Mouse (Mus musculus) ES-E14 (cell line): ENCODE results near the gene Ermap. TPM values are rescaled to one million over a fixed set of nuclear protein-coding genes. Genes with fewer than 3 reads are reported as not detected.

Experiments used
- DNase-seq: peaks from one replicate; pipeline ENCODE4 v3.0.0-alpha.2; 2013; ENCODE audit warnings: low read depth, low spot score
- H3K27ac ChIP-seq: 2 replicates; pipeline ENCODE4 v1.5.1; 2012; ENCODE audit warnings: low read depth, mild to moderate bottlenecking, low read length, moderate library complexity, mixed read lengths; ENCODE audit not compliant: poor library complexity, insufficient read depth, severe bottlenecking
- H3K36me3 ChIP-seq: 2 replicates; pipeline ENCODE4 v1.6.1; 2012; ENCODE audit warnings: mild to moderate bottlenecking, low read length, moderate library complexity, mixed read lengths; ENCODE audit not compliant: control insufficient read depth, poor library complexity, insufficient read depth, severe bottlenecking
- H3K4me1 ChIP-seq, 2 experiments: fragments of 150-350 bp in 1 of 2; sonication (generic) in 1 of 2; 2 replicates each; pipeline ENCODE4 v1.6.1; 2012; ENCODE audit warnings: low read length in 2 of 2, mild to moderate bottlenecking in 1 of 2, mixed read lengths in 1 of 2; ENCODE audit not compliant: control insufficient read depth in 2 of 2, insufficient read depth in 2 of 2, poor library complexity in 1 of 2
- H3K4me3 ChIP-seq, 2 experiments: fragments of 150-350 bp in 1 of 2; sonication (generic) in 1 of 2; 2 replicates each; pipeline ENCODE4 v1.5.1; 2012; ENCODE audit warnings: low read length in 2 of 2, low read depth in 1 of 2, mild to moderate bottlenecking in 1 of 2, mixed read lengths in 1 of 2; ENCODE audit not compliant: insufficient read depth in 1 of 2, poor library complexity in 1 of 2, severe bottlenecking in 1 of 2
- H3K9ac ChIP-seq: 2 replicates; pipeline ENCODE4 v1.6.1; 2012; ENCODE audit warnings: low read depth, mild to moderate bottlenecking, low read length, mixed read lengths; ENCODE audit not compliant: poor library complexity, insufficient read depth, severe bottlenecking
- H3K9me3 ChIP-seq: fragments of 150-350 bp; sonication (generic); 2 replicates; pipeline ENCODE4 v1.6.1; 2012; ENCODE audit warnings: low read depth, mild to moderate bottlenecking, low read length; ENCODE audit not compliant: control insufficient read depth, insufficient read depth
- CHD2 ChIP-seq: IDR thresholded peaks from 2 replicates; pipeline ENCODE4 v1.6.1; 2014; ENCODE audit warnings: mild to moderate bottlenecking, low read depth, low read length, inconsistent platforms
- HCFC1 ChIP-seq: IDR thresholded peaks from 2 replicates; pipeline ENCODE4 v1.6.1; 2012; ENCODE audit warnings: low read length, inconsistent platforms, borderline replicate concordance; ENCODE audit not compliant: insufficient read depth
- MAFK ChIP-seq: IDR thresholded peaks from 2 replicates; pipeline ENCODE4 v1.6.1; 2014; ENCODE audit warnings: mild to moderate bottlenecking, low read depth, low read length, inconsistent platforms; ENCODE audit not compliant: insufficient read depth
- ZC3H11A ChIP-seq: IDR thresholded peaks from 2 replicates; pipeline ENCODE4 v1.6.1; 2012; ENCODE audit warnings: low read depth, mild to moderate bottlenecking, inconsistent platforms, low read length, borderline replicate concordance
- ZNF384 ChIP-seq: IDR thresholded peaks from 2 replicates; pipeline ENCODE4 v1.6.1; 2012; ENCODE audit warnings: low read depth, low read length, inconsistent platforms
- in situ Hi-C, 2 experiments: fragments of 600-800 bp; cut with MboI; formaldehyde crosslinking; loops; one replicate each; pipeline ENCODE4 v1.15.1; 2025; ENCODE audit warnings: low sequenced_read_pairs in 2 of 2, inconsistent platforms in 1 of 2; ENCODE audit not compliant: unreplicated experiment in 2 of 2
- total RNA-seq: library from RNA; depleted of rRNA; stranded (reverse); fragments of 300-350 nt; gene quantifications from 2 replicates; pipeline ENCODE4 v1.2.3, GENCODE M21; 2012

Gene Ermap
- total RNA-seq, 1 experiment = 0.18 TPM

DNA sequence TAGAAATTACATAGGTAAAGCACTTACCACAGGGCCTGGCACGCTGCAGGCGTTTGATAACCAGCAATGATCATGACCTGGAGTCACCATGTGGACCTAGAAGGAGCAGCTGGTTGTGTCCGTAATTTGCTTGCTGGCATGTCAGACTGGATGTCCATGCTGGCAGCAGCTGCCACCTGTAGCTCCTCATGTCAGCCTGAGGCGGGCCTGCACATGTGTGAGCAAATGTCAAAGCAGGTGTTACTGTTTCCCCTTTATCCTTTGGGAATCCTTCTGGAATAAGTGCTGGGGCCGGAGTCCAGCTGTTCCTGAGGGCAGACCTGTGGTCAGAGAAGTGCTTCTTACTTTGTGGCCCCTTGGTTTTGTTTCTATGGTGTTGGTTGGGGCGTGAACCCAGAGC is 8.3 kb upstream of the Ermap start:
- no peak for TF ChIP-seq ZC3H11A
- TF ChIP-seq CHD2 = no peak
- no peak for TF ChIP-seq HCFC1
- TF ChIP-seq ZNF384 = no peak
- TF ChIP-seq MAFK = no peak
- Histone ChIP-seq H3K36me3 (no peaks in the 10 kb centered on the region; the same call in 1 of the 2 replicates), H3K9ac (no peak overlapping the region), H3K9me3 (no peaks in the 10 kb centered on the region), H3K4me1 (peaks cover 2 to 6% of the 10 kb centered on the region in 2 experiments; a peak in 2 of 4 replicates), H3K4me3 (no peak overlapping the region), H3K27ac (no peak overlapping the region)
- in situ Hi-C loops = no loop called here
- DNase-seq = no peak

DNA sequence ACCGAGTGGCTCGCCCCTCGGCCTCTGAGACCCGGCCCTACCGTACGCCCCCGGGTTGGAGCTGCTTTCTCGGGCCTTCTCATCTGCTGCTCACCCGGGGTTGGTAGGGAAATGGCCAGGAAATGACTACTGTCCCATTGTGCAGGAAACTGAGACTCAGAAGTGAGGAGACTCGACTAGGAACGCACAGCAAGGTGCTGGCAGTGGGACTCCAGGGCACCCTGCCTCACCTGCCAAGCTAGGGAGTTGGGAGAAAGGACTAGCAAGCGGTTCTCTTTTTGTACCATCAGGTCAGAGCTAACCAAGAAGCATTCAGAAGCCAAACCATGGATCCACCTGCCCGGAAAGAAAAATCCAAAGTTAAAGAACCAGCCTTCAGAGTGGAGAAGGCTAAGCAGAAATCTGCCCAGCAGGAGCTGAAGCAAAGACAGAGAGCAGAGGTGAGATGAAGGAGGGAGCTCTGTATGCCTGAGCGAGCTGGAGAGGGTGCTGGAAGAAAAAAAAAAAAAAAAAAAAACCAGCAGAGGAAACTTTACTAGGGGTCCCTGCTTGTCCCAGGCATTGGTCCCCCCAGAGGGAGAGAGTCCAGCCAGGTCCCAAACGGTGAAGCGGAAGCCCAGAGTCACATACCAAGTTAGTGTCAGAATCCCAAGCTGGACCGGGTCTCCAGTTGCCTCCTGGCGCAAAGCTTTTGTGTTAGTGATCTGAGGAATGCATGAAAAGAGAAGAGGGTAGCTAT is 5.9 kb upstream of the Ermap start:
- no peak for DNase-seq
- TF ChIP-seq MAFK (no peak), ZNF384 (peak; percentile 65; the same call in 1 of the 2 replicates)
- Histone ChIP-seq H3K36me3 (no peaks in the 10 kb centered on the region; the same call in 1 of the 2 replicates), H3K4me3 (peak overlapping the region; percentile 95 to 98), H3K27ac (no peak overlapping the region), H3K9me3 (no peaks in the 10 kb centered on the region), H3K9ac (peak overlapping the region; percentile 78), H3K4me1 (peaks cover 2% of the 10 kb centered on the region in 2 experiments; a peak in 2 of 4 replicates)
- in situ Hi-C loops = no loop called here

DNA sequence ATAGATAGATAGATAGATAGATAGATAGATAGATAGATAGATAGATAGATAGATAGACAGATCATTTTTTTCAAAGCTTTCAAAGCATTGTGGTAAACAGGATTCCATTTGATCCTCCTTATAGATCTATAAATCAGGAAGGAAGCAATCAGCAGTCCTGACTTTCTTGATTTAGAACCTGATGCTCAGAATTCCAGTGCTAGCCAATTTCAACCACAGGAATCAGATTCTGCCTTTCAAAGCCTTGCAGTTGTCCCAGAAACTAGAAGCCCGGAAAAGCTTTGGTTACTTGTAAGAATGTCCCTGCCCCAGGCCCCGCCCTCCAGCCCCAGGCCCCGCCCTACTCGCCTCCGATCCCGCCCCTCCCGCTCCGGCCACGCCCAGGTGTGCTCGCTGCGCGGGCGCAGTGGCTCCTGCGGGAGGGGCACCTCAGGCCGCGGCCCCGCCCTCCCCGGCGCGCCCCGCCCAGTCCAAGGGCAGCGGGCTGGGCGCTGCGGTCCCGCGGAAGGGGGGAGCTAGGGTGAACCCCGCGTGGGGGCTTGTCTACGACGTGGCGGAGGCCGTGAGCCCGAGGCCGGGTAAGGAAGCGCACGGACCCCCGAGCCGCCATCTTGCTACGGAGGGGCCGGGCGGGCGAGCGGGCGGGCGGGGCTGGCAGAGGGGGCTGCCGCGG is 5.2 kb upstream of the Ermap start, which contains the start of gene Svbp:
Gene Svbp (plus strand): TSS at position 398 of the 673 bp plus-strand sequence.
- Histone ChIP-seq H3K4me1 (peaks cover 2% of the 10 kb centered on the region in 2 experiments; a peak in 2 of 4 replicates), H3K9me3 (no peaks in the 10 kb centered on the region), H3K27ac (no peak within 1 kb of the TSS), H3K36me3 (no peaks in the 10 kb centered on the region), H3K4me3 (peak within 1 kb of the TSS; percentile 95 to 98), H3K9ac (peak within 1 kb of the TSS; percentile 78)
- in situ Hi-C loops = no loop called here
- DNase-seq = peak; percentile 68
- TF ChIP-seq CHD2 = no peak
- TF ChIP-seq ZC3H11A = no peak
- no peak for TF ChIP-seq HCFC1
- TF ChIP-seq MAFK = no peak

DNA sequence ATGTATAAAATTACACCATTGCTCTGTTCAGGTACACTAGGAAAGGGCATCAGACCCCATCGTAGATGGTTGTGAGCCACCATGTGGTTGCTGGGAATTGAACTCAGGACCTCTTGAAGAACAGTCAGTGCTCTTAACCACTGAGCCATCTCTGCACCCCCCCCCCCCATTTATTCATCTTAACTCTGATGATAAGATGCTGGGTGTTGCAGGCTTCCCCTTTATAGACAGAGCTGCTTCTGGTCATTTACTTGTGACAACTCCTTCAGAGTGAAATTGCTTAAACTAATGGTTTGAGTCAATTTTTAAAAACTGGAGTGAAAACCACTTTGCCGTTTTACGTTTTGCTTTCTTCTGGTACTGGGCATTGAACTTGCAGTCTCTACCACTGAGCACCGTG is 2.9 kb upstream of the Ermap start:
- TF ChIP-seq MAFK (no peak), HCFC1 (no peak), CHD2 (no peak), ZC3H11A (no peak), ZNF384 (no peak)
- in situ Hi-C loops = no loop called here
- Histone ChIP-seq H3K27ac (no peak overlapping the region), H3K9me3 (no peaks in the 10 kb centered on the region), H3K9ac (no peak overlapping the region), H3K36me3 (no peaks in the 10 kb centered on the region), H3K4me3 (no peak overlapping the region), H3K4me1 (peaks cover 2% of the 10 kb centered on the region in 2 experiments; a peak in 2 of 4 replicates)
- DNase-seq = no peak
